Mouse (Mus musculus): ENCODE results near the gene Sparc. TPM values are rescaled to one million over a fixed set of nuclear protein-coding genes. Genes with fewer than 3 reads are reported as not detected.

The Sparc gene
- polyA plus RNA-seq, 1 experiment: 344 TPM

- Histone ChIP-seq H3K27ac (ENCODE audit: insufficient read depth, low read length) (no peak overlapping the region), H3K27me3 (ENCODE audit: control insufficient read depth, insufficient read depth, low read length, poor library complexity, severe bottlenecking) (no peaks in the 10 kb centered on the region), H3K4me3 (ENCODE audit: low read depth, low read length) (no peak overlapping the region), H3K4me1 (ENCODE audit: control insufficient read depth, insufficient read depth, low read length) (no peaks in the 10 kb centered on the region), H3K9me3 (replicated peaks; ENCODE audit: control insufficient read depth, insufficient read depth, low read length, poor library complexity, severe bottlenecking) (no peaks in the 10 kb centered on the region), H3K36me3 (ENCODE audit: control insufficient read depth, insufficient read depth, low read length, poor library complexity, severe bottlenecking) (no peaks in the 10 kb centered on the region), H3K9ac (ENCODE audit: low read depth, poor library complexity, severe bottlenecking) (no peak overlapping the region)
- TF ChIP-seq CTCF (IDR thresholded peaks at IDR 0.05; ENCODE audit: low read depth, low read length) (no peak), POLR2A (IDR thresholded peaks at IDR 0.05; ENCODE audit: insufficient read depth, low read length) (no peak), EP300 (IDR thresholded peaks at IDR 0.05; ENCODE audit: insufficient read depth, low read depth, low read length) (no peak)
These were observed 10.0 kb upstream of the Sparc start for GRCm38 (mm10) chr11:55432981-55433380.

GRCm38 (mm10) chr11:55429973-55430372 lies 7.0 kb upstream of the Sparc start:
- Histone ChIP-seq H3K4me3 (ENCODE audit: low read depth, low read length) (no peak overlapping the region), H3K27me3 (ENCODE audit: control insufficient read depth, insufficient read depth, low read length, poor library complexity, severe bottlenecking) (no peaks in the 10 kb centered on the region), H3K9ac (ENCODE audit: low read depth, poor library complexity, severe bottlenecking) (no peak overlapping the region), H3K27ac (ENCODE audit: insufficient read depth, low read length) (no peak overlapping the region), H3K36me3 (ENCODE audit: control insufficient read depth, insufficient read depth, low read length, poor library complexity, severe bottlenecking) (no peaks in the 10 kb centered on the region), H3K4me1 (ENCODE audit: control insufficient read depth, insufficient read depth, low read length) (no peaks in the 10 kb centered on the region), H3K9me3 (replicated peaks; ENCODE audit: control insufficient read depth, insufficient read depth, low read length, poor library complexity, severe bottlenecking) (no peaks in the 10 kb centered on the region)
- no peak for TF ChIP-seq CTCF (IDR thresholded peaks at IDR 0.05; ENCODE audit: low read depth, low read length)
- TF ChIP-seq POLR2A (IDR thresholded peaks at IDR 0.05; ENCODE audit: insufficient read depth, low read length): no peak
- TF ChIP-seq EP300 (IDR thresholded peaks at IDR 0.05; ENCODE audit: insufficient read depth, low read depth, low read length): no peak

- Histone ChIP-seq H3K4me3 (ENCODE audit: low read depth, low read length) (no peak overlapping the region), H3K4me1 (ENCODE audit: control insufficient read depth, insufficient read depth, low read length) (peaks cover 4% of the 10 kb centered on the region), H3K27ac (ENCODE audit: insufficient read depth, low read length) (peak overlapping the region; percentile 72), H3K27me3 (ENCODE audit: control insufficient read depth, insufficient read depth, low read length, poor library complexity, severe bottlenecking) (no peaks in the 10 kb centered on the region), H3K9me3 (replicated peaks; ENCODE audit: control insufficient read depth, insufficient read depth, low read length, poor library complexity, severe bottlenecking) (no peaks in the 10 kb centered on the region), H3K9ac (ENCODE audit: low read depth, poor library complexity, severe bottlenecking) (no peak overlapping the region), H3K36me3 (ENCODE audit: control insufficient read depth, insufficient read depth, low read length, poor library complexity, severe bottlenecking) (no peaks in the 10 kb centered on the region)
- TF ChIP-seq POLR2A (IDR thresholded peaks at IDR 0.05; ENCODE audit: insufficient read depth, low read length) (no peak), EP300 (IDR thresholded peaks at IDR 0.05; ENCODE audit: insufficient read depth, low read depth, low read length) (no peak), CTCF (IDR thresholded peaks at IDR 0.05; ENCODE audit: low read depth, low read length) (no peak)
These were observed 5.4 kb upstream of the Sparc start for GRCm38 (mm10) chr11:55428186-55429012.

- Histone ChIP-seq H3K27me3 (ENCODE audit: control insufficient read depth, insufficient read depth, low read length, poor library complexity, severe bottlenecking) (no peaks in the 10 kb centered on the region), H3K9ac (ENCODE audit: low read depth, poor library complexity, severe bottlenecking) (no peak overlapping the region), H3K9me3 (replicated peaks; ENCODE audit: control insufficient read depth, insufficient read depth, low read length, poor library complexity, severe bottlenecking) (no peaks in the 10 kb centered on the region), H3K27ac (ENCODE audit: insufficient read depth, low read length) (no peak overlapping the region), H3K4me1 (ENCODE audit: control insufficient read depth, insufficient read depth, low read length) (peaks cover 7% of the 10 kb centered on the region), H3K4me3 (ENCODE audit: low read depth, low read length) (no peak overlapping the region), H3K36me3 (ENCODE audit: control insufficient read depth, insufficient read depth, low read length, poor library complexity, severe bottlenecking) (no peaks in the 10 kb centered on the region)
- no peak for TF ChIP-seq POLR2A (IDR thresholded peaks at IDR 0.05; ENCODE audit: insufficient read depth, low read length)
- no peak for TF ChIP-seq EP300 (IDR thresholded peaks at IDR 0.05; ENCODE audit: insufficient read depth, low read depth, low read length)
- no peak for TF ChIP-seq CTCF (IDR thresholded peaks at IDR 0.05; ENCODE audit: low read depth, low read length)
These were observed 1.9 kb upstream of the Sparc start for GRCm38 (mm10) chr11:55424746-55425360.

- Histone ChIP-seq H3K4me1 (ENCODE audit: control insufficient read depth, insufficient read depth, low read length) (peaks cover 7% of the 10 kb centered on the region), H3K27me3 (ENCODE audit: control insufficient read depth, insufficient read depth, low read length, poor library complexity, severe bottlenecking) (no peaks in the 10 kb centered on the region), H3K9me3 (replicated peaks; ENCODE audit: control insufficient read depth, insufficient read depth, low read length, poor library complexity, severe bottlenecking) (no peaks in the 10 kb centered on the region), H3K4me3 (ENCODE audit: low read depth, low read length) (no peak overlapping the region), H3K27ac (ENCODE audit: insufficient read depth, low read length) (no peak overlapping the region), H3K36me3 (ENCODE audit: control insufficient read depth, insufficient read depth, low read length, poor library complexity, severe bottlenecking) (no peaks in the 10 kb centered on the region), H3K9ac (ENCODE audit: low read depth, poor library complexity, severe bottlenecking) (no peak overlapping the region)
- no peak for TF ChIP-seq EP300 (IDR thresholded peaks at IDR 0.05; ENCODE audit: insufficient read depth, low read depth, low read length)
- no peak for TF ChIP-seq POLR2A (IDR thresholded peaks at IDR 0.05; ENCODE audit: insufficient read depth, low read length)
- no peak for TF ChIP-seq CTCF (IDR thresholded peaks at IDR 0.05; ENCODE audit: low read depth, low read length)
These were observed 773 bp upstream of the Sparc start for GRCm38 (mm10) chr11:55423756-55424155.
